Mouse (Mus musculus) gastrocnemius, postnatal 25 days (tissue): ENCODE measurements around the gene Rpl31. TPM values are rescaled to one million over a fixed set of nuclear protein-coding genes. Genes with fewer than 3 reads are reported as not detected.

ENCODE experiments used
- DNase-seq: peaks from one replicate; pipeline ENCODE4 v3.0.0; 2022
- total RNA-seq, 2 experiments: library from RNA; stranded (reverse); gene quantifications; 1 replicate in 1 of 2; 2 replicates in 1 of 2; pipeline ENCODE4 v1.2.3; 2021

The Rpl31 gene
- total RNA-seq, 2 experiments from 2014 or later: 500 to 523 TPM

- no peak for DNase-seq
Measured at GRCm38 (mm10) chr1:39398284-39398683, 30.6 kb downstream of the Rpl31 start.

GRCm38 (mm10) chr1:39399228-39399627 lies 31.6 kb downstream of the Rpl31 start:
- no peak for DNase-seq

GRCm38 (mm10) chr1:39400173-39400572 lies 32.5 kb downstream of the Rpl31 start:
- DNase-seq: no peak

GRCm38 (mm10) chr1:39407108-39407507 lies 39.5 kb downstream of the Rpl31 start:
- no peak for DNase-seq

- no peak for DNase-seq
Measured at GRCm38 (mm10) chr1:39408123-39408522, 40.5 kb downstream of the Rpl31 start.

GRCm38 (mm10) chr1:39408668-39409067 lies 41.0 kb downstream of the Rpl31 start:
- DNase-seq: no peak

- DNase-seq: no peak
Measured at GRCm38 (mm10) chr1:39410085-39410821, 42.6 kb downstream of the Rpl31 start.

GRCm38 (mm10) chr1:39417817-39418216 lies 50.2 kb downstream of the Rpl31 start:
- no peak for DNase-seq

GRCm38 (mm10) chr1:39418852-39419251 lies 51.2 kb downstream of the Rpl31 start:
- no peak for DNase-seq

GRCm38 (mm10) chr1:39420987-39421386 lies 53.3 kb downstream of the Rpl31 start:
- no peak for DNase-seq

Other genes with a start within 250 kb of the Rpl31 start
- 1 to 10 TPM in 1 of 2 experiments, under 1 TPM in 1; 0.32 to 5.8 TPM for gene Npas2, start 174.1 kb upstream of the Rpl31 start, total RNA-seq
- gene Tbc1d8, start 110.9 kb downstream of the Rpl31 start, total RNA-seq: 1 to 10 TPM; 6.0 to 6.8 TPM
- gene Cnot11, start 167.2 kb downstream of the Rpl31 start, total RNA-seq: 10 to 100 TPM; 15.6 to 15.8 TPM
- gene Rnf149, start 209.6 kb downstream of the Rpl31 start, total RNA-seq: 1 to 10 TPM; 6.2 to 6.3 TPM